Mouse (Mus musculus): Measurements from ENCODE around the gene Slc38a4. TPM values are rescaled to one million over a fixed set of nuclear protein-coding genes. Genes with fewer than 3 reads are reported as not detected.

Gene Slc38a4
- polyA plus RNA-seq, 1 experiment from 2014 or later: 68.3 TPM

DNA sequence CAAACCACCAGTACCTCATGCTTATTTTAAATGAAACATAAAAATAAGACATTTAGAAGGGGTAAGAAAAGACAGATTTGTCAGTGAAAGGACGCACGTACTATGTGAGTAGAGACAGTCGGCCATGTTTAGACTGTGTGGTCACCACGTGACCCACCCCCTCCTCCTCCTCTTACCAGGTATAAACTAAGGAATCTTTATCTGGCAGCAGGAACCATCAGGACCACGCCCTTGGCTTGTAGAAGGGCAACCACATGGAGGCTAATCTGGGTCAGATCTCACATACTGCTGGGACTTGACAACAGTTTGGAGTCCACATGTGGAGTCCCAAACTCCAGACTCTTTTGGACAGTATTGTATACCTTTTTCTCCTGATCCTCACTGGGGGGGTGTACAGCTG, 7.5 kb downstream of the Slc38a4 start:
- WGBS: 72% methylated on average over 5 of the region's 5 CpGs
- H3K9ac ChIP-seq (ENCODE audit: low read length): no peak overlapping the region

DNA sequence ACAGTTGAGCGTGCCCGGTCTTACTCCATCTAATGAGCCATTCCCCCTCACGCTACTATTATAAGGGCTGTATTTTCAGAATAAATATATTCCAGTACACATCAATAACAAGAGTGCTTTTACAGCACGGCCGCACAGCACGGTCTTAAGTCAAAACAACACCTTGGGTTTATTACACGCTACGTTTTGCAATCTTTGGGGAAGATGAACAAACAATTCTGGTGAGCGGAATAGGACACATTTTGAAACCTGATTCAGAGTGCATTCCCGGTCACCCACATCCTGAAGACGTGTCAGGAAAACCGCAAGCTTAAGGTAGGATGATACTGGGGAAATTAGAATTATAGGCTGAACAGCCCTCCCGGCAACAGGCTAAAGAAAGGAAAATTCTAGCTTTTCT, 11.8 kb downstream of the Slc38a4 start:
- H3K27ac ChIP-seq (ENCODE audit: low read depth): no peak overlapping the region
- no peaks in the 10 kb centered on the region for H3K36me3 ChIP-seq (ENCODE audit: control insufficient read depth, insufficient read depth, low read length)
- H3K9me3 ChIP-seq (ENCODE audit: control insufficient read depth, low read length): no peaks in the 10 kb centered on the region
- H3K4me3 ChIP-seq (ENCODE audit: low read depth, low read length): no peak overlapping the region
- no peak overlapping the region for H3K9ac ChIP-seq (ENCODE audit: low read length)
- 93% methylated on average over 13 of the region's 13 CpGs for WGBS
- H3K4me1 ChIP-seq (replicated peaks; ENCODE audit: control insufficient read depth, insufficient read depth, low read length): peaks cover 21% of the 10 kb centered on the region
- DNase-seq (ENCODE audit: low spot score) (no peak), ATAC-seq (replicated peaks; ENCODE audit: low FRiP score, low TSS enrichment, low read depth) (no peak)
- no peak overlapping the region for H3K4me2 ChIP-seq (ENCODE audit: low read length)
- H3K27me3 ChIP-seq (replicated peaks; ENCODE audit: control insufficient read depth, insufficient read depth, low read length): no peaks in the 10 kb centered on the region

More for the DNA sequence above, 7.5 kb downstream of the Slc38a4 start:
- Histone ChIP-seq H3K4me2 (ENCODE audit: low read length) (no peak overlapping the region), H3K27me3 (replicated peaks; ENCODE audit: control insufficient read depth, insufficient read depth, low read length) (no peaks in the 10 kb centered on the region), H3K4me3 (ENCODE audit: low read depth, low read length) (no peak overlapping the region), H3K27ac (ENCODE audit: low read depth) (no peak overlapping the region), H3K36me3 (ENCODE audit: control insufficient read depth, insufficient read depth, low read length) (no peaks in the 10 kb centered on the region), H3K9me3 (ENCODE audit: control insufficient read depth, low read length) (no peaks in the 10 kb centered on the region), H3K4me1 (replicated peaks; ENCODE audit: control insufficient read depth, insufficient read depth, low read length) (peaks cover 21% of the 10 kb centered on the region)
- ATAC-seq (replicated peaks; ENCODE audit: low FRiP score, low TSS enrichment, low read depth) (no peak), DNase-seq (ENCODE audit: low spot score) (no peak)

DNA sequence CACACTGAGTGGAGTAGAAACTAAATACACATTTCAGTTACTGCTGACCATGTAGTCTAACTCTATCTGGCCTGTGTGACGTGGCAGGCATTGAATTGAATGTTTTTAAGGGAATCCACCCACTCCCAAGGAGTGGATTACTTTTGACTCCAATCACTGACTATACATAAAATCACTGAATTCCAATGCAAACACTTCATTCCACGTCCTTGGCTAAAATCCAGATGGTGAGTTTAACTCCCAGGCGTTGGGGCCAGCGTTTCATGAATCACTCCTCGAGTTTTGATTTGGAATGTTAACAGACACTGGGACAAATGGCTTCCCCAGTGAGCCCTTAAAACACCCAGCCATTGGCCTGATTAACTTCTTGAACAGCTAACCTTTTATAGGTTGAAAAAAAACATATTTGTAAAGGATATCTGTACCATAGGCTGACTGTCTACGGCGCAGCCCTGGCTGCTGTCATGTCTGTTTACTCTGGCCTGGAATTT, 13.7 kb downstream of the Slc38a4 start:
- no peak overlapping the region for H3K4me2 ChIP-seq (ENCODE audit: low read length)
- no peaks in the 10 kb centered on the region for H3K36me3 ChIP-seq (ENCODE audit: control insufficient read depth, insufficient read depth, low read length)
- H3K27ac ChIP-seq (ENCODE audit: low read depth): peak overlapping the region; percentile 90
- no peaks in the 10 kb centered on the region for H3K27me3 ChIP-seq (replicated peaks; ENCODE audit: control insufficient read depth, insufficient read depth, low read length)
- peak; percentile 50 for ATAC-seq (replicated peaks; ENCODE audit: low FRiP score, low TSS enrichment, low read depth)
- no peak overlapping the region for H3K9ac ChIP-seq (ENCODE audit: low read length)
- WGBS: 12% methylated on average over 7 of the region's 7 CpGs
- DNase-seq (ENCODE audit: low spot score): peak; percentile 56
- H3K4me3 ChIP-seq (ENCODE audit: low read depth, low read length): no peak overlapping the region
- peaks cover 18% of the 10 kb centered on the region for H3K4me1 ChIP-seq (replicated peaks; ENCODE audit: control insufficient read depth, insufficient read depth, low read length)
- H3K9me3 ChIP-seq (ENCODE audit: control insufficient read depth, low read length): no peaks in the 10 kb centered on the region

DNA sequence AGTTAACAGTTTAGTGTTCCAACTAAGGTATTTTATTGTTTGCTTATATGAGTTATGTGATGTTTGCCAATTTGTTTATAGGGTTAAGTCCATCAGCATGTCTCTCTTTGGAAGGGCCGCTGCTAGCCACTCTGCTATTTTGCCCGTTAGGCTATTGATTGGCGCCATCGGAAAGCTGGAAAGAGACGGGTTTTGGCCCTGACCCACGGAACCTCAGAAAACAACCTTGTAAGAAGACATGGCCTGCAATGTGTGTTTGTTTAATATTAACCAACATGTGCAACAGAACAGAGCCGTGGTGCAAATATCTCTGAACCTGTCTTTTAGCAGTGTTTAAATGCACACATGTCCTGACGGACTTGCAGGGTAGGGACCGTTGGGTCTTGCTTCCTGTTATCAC, 14.6 kb downstream of the Slc38a4 start:
- Histone ChIP-seq H3K27ac (ENCODE audit: low read depth) (peak overlapping the region; percentile 90), H3K36me3 (ENCODE audit: control insufficient read depth, insufficient read depth, low read length) (no peaks in the 10 kb centered on the region), H3K4me1 (replicated peaks; ENCODE audit: control insufficient read depth, insufficient read depth, low read length) (peaks cover 18% of the 10 kb centered on the region), H3K4me3 (ENCODE audit: low read depth, low read length) (no peak overlapping the region), H3K27me3 (replicated peaks; ENCODE audit: control insufficient read depth, insufficient read depth, low read length) (no peaks in the 10 kb centered on the region), H3K9me3 (ENCODE audit: control insufficient read depth, low read length) (no peaks in the 10 kb centered on the region), H3K9ac (ENCODE audit: low read length) (no peak overlapping the region), H3K4me2 (ENCODE audit: low read length) (no peak overlapping the region)
- ATAC-seq (replicated peaks; ENCODE audit: low FRiP score, low TSS enrichment, low read depth) (no peak), DNase-seq (ENCODE audit: low spot score) (no peak)
- 70% methylated on average over 9 of the region's 9 CpGs for WGBS

GRCm38 (mm10) chr15:97037710-97038109, 18.0 kb downstream of the Slc38a4 start:
- Histone ChIP-seq H3K4me3 (ENCODE audit: low read depth, low read length) (no peak overlapping the region), H3K4me1 (replicated peaks; ENCODE audit: control insufficient read depth, insufficient read depth, low read length) (peaks cover 19% of the 10 kb centered on the region), H3K27me3 (replicated peaks; ENCODE audit: control insufficient read depth, insufficient read depth, low read length) (no peaks in the 10 kb centered on the region), H3K9me3 (ENCODE audit: control insufficient read depth, low read length) (no peaks in the 10 kb centered on the region), H3K27ac (ENCODE audit: low read depth) (no peak overlapping the region), H3K36me3 (ENCODE audit: control insufficient read depth, insufficient read depth, low read length) (no peaks in the 10 kb centered on the region), H3K4me2 (ENCODE audit: low read length) (no peak overlapping the region), H3K9ac (ENCODE audit: low read length) (no peak overlapping the region)
- WGBS: 88% methylated on average over 8 of the region's 8 CpGs
- ATAC-seq (replicated peaks; ENCODE audit: low FRiP score, low TSS enrichment, low read depth): no peak
- DNase-seq (ENCODE audit: low spot score): no peak

GRCm38 (mm10) chr15:97035892-97036291, 19.9 kb downstream of the Slc38a4 start:
- H3K4me2 ChIP-seq (ENCODE audit: low read length): no peak overlapping the region
- H3K4me1 ChIP-seq (replicated peaks; ENCODE audit: control insufficient read depth, insufficient read depth, low read length): peaks cover 6% of the 10 kb centered on the region
- H3K9ac ChIP-seq (ENCODE audit: low read length): no peak overlapping the region
- no peaks in the 10 kb centered on the region for H3K36me3 ChIP-seq (ENCODE audit: control insufficient read depth, insufficient read depth, low read length)
- DNase-seq (ENCODE audit: low spot score) (no peak), ATAC-seq (replicated peaks; ENCODE audit: low FRiP score, low TSS enrichment, low read depth) (no peak)
- no peak overlapping the region for H3K4me3 ChIP-seq (ENCODE audit: low read depth, low read length)
- H3K27me3 ChIP-seq (replicated peaks; ENCODE audit: control insufficient read depth, insufficient read depth, low read length): no peaks in the 10 kb centered on the region
- H3K27ac ChIP-seq (ENCODE audit: low read depth): no peak overlapping the region
- WGBS: 71% methylated on average over 6 of the region's 6 CpGs
- H3K9me3 ChIP-seq (ENCODE audit: control insufficient read depth, low read length): no peaks in the 10 kb centered on the region

DNA sequence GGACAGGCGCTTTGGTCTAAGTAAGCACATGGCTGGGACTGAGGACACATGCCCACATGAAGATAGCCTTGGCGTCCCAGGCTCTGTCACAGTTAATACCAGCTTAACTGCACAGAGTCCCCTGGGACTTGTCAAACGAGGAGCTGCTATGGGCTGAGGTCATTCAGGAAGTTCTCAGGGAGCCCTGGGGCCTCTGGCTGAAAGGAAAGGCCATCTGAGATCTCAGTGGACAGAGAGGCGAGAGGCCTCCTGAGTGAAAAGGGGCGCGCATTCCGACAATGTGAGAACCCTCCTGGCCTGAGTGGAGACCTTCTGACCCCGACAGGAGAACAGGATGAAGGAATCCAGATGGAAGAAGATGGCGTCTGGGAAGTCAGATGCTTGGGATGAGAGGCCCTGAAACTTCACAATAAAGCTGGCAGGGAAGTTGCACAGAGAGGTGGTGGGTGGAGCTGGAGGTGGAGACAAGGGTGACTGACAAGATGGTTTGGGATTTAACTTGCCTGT, 22.2 kb downstream of the Slc38a4 start:
- 30% methylated on average over 9 of the region's 9 CpGs for WGBS
- DNase-seq (ENCODE audit: low spot score) (no peak), ATAC-seq (replicated peaks; ENCODE audit: low FRiP score, low TSS enrichment, low read depth) (no peak)
- no peak overlapping the region for H3K4me3 ChIP-seq (ENCODE audit: low read depth, low read length)
- no peak overlapping the region for H3K4me2 ChIP-seq (ENCODE audit: low read length)
- no peak overlapping the region for H3K27ac ChIP-seq (ENCODE audit: low read depth)
- H3K36me3 ChIP-seq (ENCODE audit: control insufficient read depth, insufficient read depth, low read length): no peaks in the 10 kb centered on the region
- no peaks in the 10 kb centered on the region for H3K9me3 ChIP-seq (ENCODE audit: control insufficient read depth, low read length)
- peaks cover 6% of the 10 kb centered on the region for H3K4me1 ChIP-seq (replicated peaks; ENCODE audit: control insufficient read depth, insufficient read depth, low read length)
- H3K9ac ChIP-seq (ENCODE audit: low read length): no peak overlapping the region
- no peaks in the 10 kb centered on the region for H3K27me3 ChIP-seq (replicated peaks; ENCODE audit: control insufficient read depth, insufficient read depth, low read length)

DNA sequence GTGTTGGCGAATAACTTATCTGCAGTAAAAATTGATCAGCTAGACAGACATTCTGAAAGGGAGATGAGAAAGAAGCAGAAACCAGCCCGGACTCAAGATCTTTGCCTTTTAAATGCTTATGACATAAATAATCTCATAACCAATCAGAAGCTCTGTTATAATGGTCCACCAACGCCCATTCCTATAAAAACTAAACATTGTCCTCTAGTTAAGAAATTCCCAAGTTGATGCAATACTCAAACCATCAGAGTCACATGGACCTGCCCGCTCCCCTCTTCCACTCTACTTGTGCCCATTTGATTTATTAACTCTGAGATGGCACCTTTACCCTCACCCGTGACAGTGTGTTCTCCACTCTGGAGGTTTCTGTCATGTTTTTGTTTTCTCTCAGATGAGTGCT, 23.9 kb downstream of the Slc38a4 start:
- 83% methylated on average over 5 of the region's 5 CpGs for WGBS
- DNase-seq (ENCODE audit: low spot score) (no peak), ATAC-seq (replicated peaks; ENCODE audit: low FRiP score, low TSS enrichment, low read depth) (no peak)
- Histone ChIP-seq H3K9ac (ENCODE audit: low read length) (no peak overlapping the region), H3K4me3 (ENCODE audit: low read depth, low read length) (no peak overlapping the region), H3K36me3 (ENCODE audit: control insufficient read depth, insufficient read depth, low read length) (no peaks in the 10 kb centered on the region), H3K9me3 (ENCODE audit: control insufficient read depth, low read length) (no peaks in the 10 kb centered on the region), H3K4me2 (ENCODE audit: low read length) (no peak overlapping the region), H3K27ac (ENCODE audit: low read depth) (no peak overlapping the region), H3K27me3 (replicated peaks; ENCODE audit: control insufficient read depth, insufficient read depth, low read length) (no peaks in the 10 kb centered on the region), H3K4me1 (replicated peaks; ENCODE audit: control insufficient read depth, insufficient read depth, low read length) (peaks cover 6% of the 10 kb centered on the region)

GRCm38 (mm10) chr15:97030984-97031492, 24.7 kb downstream of the Slc38a4 start:
- H3K27me3 ChIP-seq (replicated peaks; ENCODE audit: control insufficient read depth, insufficient read depth, low read length): no peaks in the 10 kb centered on the region
- WGBS: 85% methylated on average over 10 of the region's 10 CpGs
- no peak overlapping the region for H3K4me2 ChIP-seq (ENCODE audit: low read length)
- no peak overlapping the region for H3K9ac ChIP-seq (ENCODE audit: low read length)
- no peak overlapping the region for H3K27ac ChIP-seq (ENCODE audit: low read depth)
- H3K36me3 ChIP-seq (ENCODE audit: control insufficient read depth, insufficient read depth, low read length): no peaks in the 10 kb centered on the region
- no peak for ATAC-seq (replicated peaks; ENCODE audit: low FRiP score, low TSS enrichment, low read depth)
- peaks cover 6% of the 10 kb centered on the region for H3K4me1 ChIP-seq (replicated peaks; ENCODE audit: control insufficient read depth, insufficient read depth, low read length)
- no peaks in the 10 kb centered on the region for H3K9me3 ChIP-seq (ENCODE audit: control insufficient read depth, low read length)
- no peak overlapping the region for H3K4me3 ChIP-seq (ENCODE audit: low read depth, low read length)
- no peak for DNase-seq (ENCODE audit: low spot score)

Data from intestine, embryonic 14.5 days (tissue).